Mouse (Mus musculus) Patski (cell line): ENCODE results near the gene Lrp3. TPM values are rescaled to one million over a fixed set of nuclear protein-coding genes. Genes with fewer than 3 reads are reported as not detected.
"Not testable (repeated sequence)": the region's sequence is repeated elsewhere in the genome, so short reads cannot be mapped to it uniquely, and the experiment has no call there.

Experiments
- ATAC-seq: fragments of 100-300 bp; one replicate; pipeline ENCODE4 v1.8.0; 2021
- CTCF ChIA-PET: fragments of 350-600 bp; sonication (Branson Sonifier 250); formaldehyde crosslinking; loops from one replicate; lab custom pipeline; 2022; ENCODE audit warnings: inconsistent platforms; lab: Charles Lee
- POLR2A ChIA-PET: fragments of 350-600 bp; sonication (Branson Sonifier 250); formaldehyde crosslinking; loops from one replicate; lab custom pipeline; 2022; ENCODE audit warnings: antibody characterized with exemption, inconsistent platforms; lab: Charles Lee
- DNase-seq: peaks from one replicate; pipeline ENCODE4 v3.0.0-alpha.2; 2011; ENCODE audit warnings: low read depth, low spot score
- H3K27me3 ChIP-seq: fragments of 371-371 bp; one replicate; pipeline ENCODE4 v1.5.1; 2021
- CTCF ChIP-seq: fragments of 100-300 bp; IDR thresholded peaks from one replicate; pipeline ENCODE4 v1.5.1; 2021
- in situ Hi-C: fragments of 300-500 bp; cut with MboI; formaldehyde crosslinking; loops from 3 replicates; pipeline ENCODE4 v1.11.1; 2018; ENCODE audit warnings: low pct_unique_long_range_greater_than_20kb, mixed read lengths
- polyA plus RNA-seq: library from polyadenylated mRNA; unstranded; gene quantifications from one replicate; pipeline ENCODE4 v1.2.3, GENCODE M21; 2021

Lrp3 gene
- polyA plus RNA-seq = 5.1 TPM

DNA sequence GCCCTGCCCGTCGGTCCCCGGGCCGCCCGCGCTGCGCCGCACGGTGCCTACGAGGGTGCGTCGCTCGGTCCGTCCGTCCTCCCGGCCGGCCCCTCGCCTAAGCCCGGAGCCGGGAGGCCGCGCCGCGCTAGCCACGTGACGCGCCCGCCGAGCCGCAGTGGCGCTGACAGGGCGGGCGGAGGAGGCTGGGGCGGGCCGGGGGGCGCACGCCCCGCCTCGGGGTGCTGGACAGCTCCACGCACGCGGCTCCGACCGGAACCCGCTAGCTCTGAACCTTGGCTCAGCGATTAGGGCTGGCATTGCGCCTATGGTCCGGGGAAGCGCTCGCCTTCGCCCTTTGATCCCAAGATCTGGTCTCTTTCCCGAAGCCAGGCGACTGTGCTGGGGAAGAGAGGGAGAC is at the start of gene Lrp3:
Gene Lrp3, minus strand, starts transcription at position 274 of the 400 bp plus-strand sequence.
- in situ Hi-C loops = no loop called here
- POLR2A ChIA-PET = no interaction called here
- TF ChIP-seq CTCF = no peak

DNA sequence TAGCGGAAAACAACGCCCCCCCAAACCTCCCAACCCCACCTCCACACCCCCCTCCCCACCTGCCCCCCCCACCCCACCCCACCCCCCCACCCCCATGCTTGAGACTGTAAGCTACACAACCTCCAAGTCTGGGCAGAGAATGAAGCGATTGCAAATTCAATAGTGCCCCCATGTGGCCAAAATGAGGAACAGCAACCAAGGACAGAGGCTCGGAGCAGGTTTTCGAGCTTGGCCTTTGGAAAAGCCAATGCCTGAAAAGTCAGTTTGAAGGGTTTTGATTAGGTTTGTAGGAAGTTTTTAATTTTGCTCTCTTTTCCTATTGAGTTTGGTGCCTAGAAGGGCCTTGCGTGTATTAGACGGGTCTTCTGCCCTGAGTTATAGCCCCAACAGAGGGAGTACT is 49.4 kb upstream of the Lrp3 start:
- no peak for DNase-seq
- ATAC-seq = no peak
- ChIA-PET POLR2A (no interaction called here), CTCF (interaction anchor here (0.9 to 1.4 kb wide), 3 partner anchors 9 to 94 kb away, joined by 3 to 7 read pairs (median 3); no protein-coding TSS in a partner anchor)
- H3K27me3 ChIP-seq = peaks cover 14% of the 10 kb centered on the region
- TF ChIP-seq CTCF = peak; percentile 80
- in situ Hi-C loops = loop anchor here (10.0 kb wide), 1 partner anchor 240 kb away; no protein-coding TSS in a partner anchor

More for the DNA sequence above, at the start of gene Lrp3:
- ATAC-seq (peak; percentile 47), DNase-seq (no peak)
- CTCF ChIA-PET = no interaction called here
- peaks cover 30% of the 10 kb centered on the region for H3K27me3 ChIP-seq

DNA sequence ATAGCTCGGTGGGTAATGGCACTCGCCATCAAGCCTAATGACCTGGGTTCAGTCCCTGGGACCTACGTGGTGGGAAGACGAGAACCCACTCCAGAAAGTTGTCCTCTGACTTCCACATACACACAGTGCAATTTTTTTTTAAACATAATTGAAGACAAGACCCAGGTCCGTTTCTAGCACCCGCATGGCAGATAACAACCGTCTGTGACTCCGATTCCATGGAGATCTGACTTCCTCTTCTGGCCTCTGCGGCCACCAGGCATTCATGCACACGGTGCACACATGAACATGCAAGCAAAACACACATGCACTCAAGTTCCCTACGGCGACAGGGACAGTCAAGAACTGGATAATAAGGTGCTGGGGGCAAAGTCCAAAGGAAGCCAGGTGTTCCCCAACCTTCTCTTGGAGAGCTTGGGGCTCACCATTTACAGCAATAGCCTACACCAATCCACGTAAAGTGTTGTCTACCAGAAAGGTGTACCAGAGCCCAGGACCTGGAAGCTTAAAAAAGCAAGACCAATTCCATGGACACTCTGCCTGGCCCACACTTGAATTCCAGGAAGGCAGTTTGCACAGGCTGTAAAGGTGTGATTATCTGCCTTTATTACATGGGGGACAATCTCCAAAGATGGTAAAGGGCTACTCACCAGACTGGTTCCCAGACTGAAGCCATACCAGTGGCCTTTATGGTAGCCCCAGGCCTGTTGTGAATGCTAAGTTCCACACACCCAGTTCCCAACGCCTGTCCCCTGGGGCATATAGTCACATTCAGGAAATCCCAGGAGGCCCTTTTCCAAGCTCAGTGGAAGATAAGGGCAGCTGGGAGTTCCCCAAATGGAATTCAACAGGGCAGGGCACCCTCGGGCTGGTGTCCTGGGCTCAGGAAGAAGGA is 48.5 kb upstream of the Lrp3 start:
- ChIA-PET POLR2A (no interaction called here), CTCF (interaction anchor here (0.7 to 1.4 kb wide), 5 partner anchors 10 to 93 kb away, joined by 3 to 7 read pairs (median 3); no protein-coding TSS in a partner anchor)
- in situ Hi-C loops = loop anchor here (10.0 kb wide), 1 partner anchor 239 kb away; no protein-coding TSS in a partner anchor
- TF ChIP-seq CTCF = no peak
- no peak for ATAC-seq
- peaks cover 14% of the 10 kb centered on the region for H3K27me3 ChIP-seq
- DNase-seq = no peak

DNA sequence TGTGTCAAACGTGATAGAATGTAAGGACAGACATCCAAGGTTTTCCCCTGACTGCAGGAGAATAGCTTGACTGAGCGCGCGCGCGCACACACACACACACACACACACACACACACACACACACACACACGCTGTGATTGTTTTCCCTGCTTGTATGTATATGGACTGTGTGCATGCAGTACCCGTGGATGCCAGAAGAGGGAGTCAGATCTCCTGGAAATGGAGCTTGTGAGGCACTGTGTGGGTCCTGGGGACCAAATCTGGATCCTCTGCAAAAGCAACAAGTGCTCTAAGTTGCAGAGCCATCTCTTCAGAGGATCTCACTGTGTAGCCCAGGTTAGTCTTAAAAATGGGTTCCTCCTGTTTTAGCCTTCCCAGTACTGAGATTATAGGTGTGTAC is 44.1 kb upstream of the Lrp3 start:
- H3K27me3 ChIP-seq = peaks cover 14% of the 10 kb centered on the region
- in situ Hi-C loops = loop anchor here (5.0 kb wide), 1 partner anchor 82 kb away; no protein-coding TSS in a partner anchor
- no peak for ATAC-seq
- DNase-seq = no peak
- ChIA-PET POLR2A (interaction anchor here (0.6 to 0.7 kb wide), 2 partner anchors 34 to 303 kb away, joined by 3 read pairs; no protein-coding TSS in a partner anchor), CTCF (interaction anchor here (1.0 kb wide), 1 partner anchor 10 kb away, joined by 3 read pairs; no protein-coding TSS in a partner anchor)
- peak; percentile 47 for TF ChIP-seq CTCF

DNA sequence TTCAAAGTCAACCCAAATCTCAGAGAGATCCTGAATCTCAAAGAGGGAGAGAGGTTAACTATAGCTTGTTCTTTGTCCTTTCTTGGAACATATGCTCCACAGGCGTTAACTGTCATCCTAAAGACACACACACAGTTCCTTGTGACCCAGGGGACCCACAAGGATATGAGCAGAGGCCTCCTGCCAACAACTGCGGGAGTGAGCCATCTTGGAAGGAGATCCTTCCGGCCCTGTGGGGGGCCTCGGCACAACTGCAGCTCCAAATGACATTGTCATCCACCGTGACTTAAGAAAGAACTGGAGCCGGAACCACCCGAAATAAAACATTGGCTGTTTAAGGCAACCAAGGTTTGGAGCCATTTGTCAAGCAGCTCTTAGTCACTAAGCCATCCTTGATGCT is 43.0 kb upstream of the Lrp3 start:
- POLR2A ChIA-PET = interaction anchor here (0.7 kb wide), 1 partner anchor 18 kb away, joined by 3 read pairs; no protein-coding TSS in a partner anchor
- no peak for TF ChIP-seq CTCF
- CTCF ChIA-PET = no interaction called here
- no peak for DNase-seq
- no peak for ATAC-seq
- peaks cover 13% of the 10 kb centered on the region for H3K27me3 ChIP-seq
- in situ Hi-C loops = loop anchor here (5.0 kb wide), 1 partner anchor 81 kb away; no protein-coding TSS in a partner anchor

DNA sequence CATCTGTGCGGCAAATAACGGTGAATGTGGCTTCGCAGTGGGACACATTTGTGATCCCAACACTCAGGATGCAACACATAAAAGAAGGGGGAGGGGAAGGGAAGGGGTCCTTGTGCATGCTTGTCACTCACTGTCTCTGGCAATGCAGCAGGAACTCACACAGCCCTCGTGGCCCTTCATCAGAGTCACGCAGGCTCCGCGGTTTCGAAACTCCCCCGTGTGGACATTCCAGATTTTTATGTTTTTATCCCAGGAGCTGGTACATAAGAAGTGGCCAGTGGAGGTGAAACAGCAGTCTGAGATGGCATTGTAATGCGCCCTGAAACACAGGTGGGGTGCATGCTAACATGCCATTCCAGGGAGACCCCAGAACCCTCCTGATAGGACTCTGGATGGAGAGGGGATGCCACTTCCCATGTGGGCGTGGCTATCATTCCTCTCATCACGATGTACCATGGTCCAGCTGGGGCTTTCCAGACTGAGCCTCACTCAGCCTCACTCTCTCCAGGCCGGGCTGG is 36.8 kb upstream of the Lrp3 start:
- in situ Hi-C loops = no loop called here
- H3K27me3 ChIP-seq = peaks cover 3% of the 10 kb centered on the region
- DNase-seq (no peak), ATAC-seq (peak; percentile 67)
- CTCF ChIA-PET = interaction anchor here (1.2 kb wide), 1 partner anchor 468 kb away, joined by 3 read pairs; no protein-coding TSS in a partner anchor
- POLR2A ChIA-PET = interaction anchor here (0.7 kb wide), 1 partner anchor 34 kb away, joined by 3 read pairs; no protein-coding TSS in a partner anchor
- TF ChIP-seq CTCF = peak; percentile 65

DNA sequence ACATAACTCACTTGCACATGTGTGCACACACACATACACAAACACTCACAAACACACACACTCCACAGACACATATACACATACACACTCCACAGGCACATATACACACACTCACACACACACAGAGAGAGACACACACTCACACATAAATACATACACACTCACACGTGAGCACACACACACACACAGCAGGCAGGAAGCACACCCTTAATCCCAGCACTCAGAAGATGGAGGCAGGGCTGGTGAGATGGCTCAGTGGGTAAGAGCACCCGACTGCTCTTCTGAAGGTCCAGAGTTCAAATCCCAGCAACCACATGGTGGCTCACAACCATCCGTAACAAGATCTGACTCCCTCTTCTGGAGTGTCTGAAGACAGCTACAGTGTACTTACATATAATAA is 22.6 kb upstream of the Lrp3 start:
- ATAC-seq, CTCF ChIA-PET, DNase-seq, in situ Hi-C loops: not testable (repeated sequence)
- POLR2A ChIA-PET = interaction anchor here (0.7 kb wide), 1 partner anchor 158 kb away, joined by 4 read pairs; no protein-coding TSS in a partner anchor
- peaks cover 11% of the 10 kb centered on the region for H3K27me3 ChIP-seq

DNA sequence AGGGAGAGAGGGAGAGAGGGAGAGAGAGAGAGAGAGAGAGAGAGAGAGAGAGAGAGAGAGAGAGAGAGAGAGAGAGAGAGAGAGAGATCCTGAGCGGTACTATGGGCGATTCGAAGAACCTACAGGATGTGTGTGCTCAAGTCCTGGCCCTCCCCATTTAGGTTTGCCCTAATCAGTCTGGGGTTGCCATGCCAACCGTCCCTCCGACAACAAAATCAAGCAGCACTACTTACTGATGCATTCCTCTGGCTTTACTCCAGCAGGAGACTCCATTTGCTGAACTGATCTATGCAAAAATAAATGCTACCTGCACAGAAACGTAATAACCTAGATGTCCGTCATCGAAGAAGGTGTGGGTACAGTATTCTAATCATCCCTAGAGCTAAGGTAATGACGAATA is 20.0 kb upstream of the Lrp3 start:
- ChIA-PET CTCF (no interaction called here), POLR2A (interaction anchor here (0.5 kb wide), 1 partner anchor 374 kb away, joined by 3 read pairs; no protein-coding TSS in a partner anchor)
- TF ChIP-seq CTCF = no peak
- in situ Hi-C loops = no loop called here
- ATAC-seq = no peak
- no peaks in the 10 kb centered on the region for H3K27me3 ChIP-seq
- DNase-seq = peak; percentile 15

DNA sequence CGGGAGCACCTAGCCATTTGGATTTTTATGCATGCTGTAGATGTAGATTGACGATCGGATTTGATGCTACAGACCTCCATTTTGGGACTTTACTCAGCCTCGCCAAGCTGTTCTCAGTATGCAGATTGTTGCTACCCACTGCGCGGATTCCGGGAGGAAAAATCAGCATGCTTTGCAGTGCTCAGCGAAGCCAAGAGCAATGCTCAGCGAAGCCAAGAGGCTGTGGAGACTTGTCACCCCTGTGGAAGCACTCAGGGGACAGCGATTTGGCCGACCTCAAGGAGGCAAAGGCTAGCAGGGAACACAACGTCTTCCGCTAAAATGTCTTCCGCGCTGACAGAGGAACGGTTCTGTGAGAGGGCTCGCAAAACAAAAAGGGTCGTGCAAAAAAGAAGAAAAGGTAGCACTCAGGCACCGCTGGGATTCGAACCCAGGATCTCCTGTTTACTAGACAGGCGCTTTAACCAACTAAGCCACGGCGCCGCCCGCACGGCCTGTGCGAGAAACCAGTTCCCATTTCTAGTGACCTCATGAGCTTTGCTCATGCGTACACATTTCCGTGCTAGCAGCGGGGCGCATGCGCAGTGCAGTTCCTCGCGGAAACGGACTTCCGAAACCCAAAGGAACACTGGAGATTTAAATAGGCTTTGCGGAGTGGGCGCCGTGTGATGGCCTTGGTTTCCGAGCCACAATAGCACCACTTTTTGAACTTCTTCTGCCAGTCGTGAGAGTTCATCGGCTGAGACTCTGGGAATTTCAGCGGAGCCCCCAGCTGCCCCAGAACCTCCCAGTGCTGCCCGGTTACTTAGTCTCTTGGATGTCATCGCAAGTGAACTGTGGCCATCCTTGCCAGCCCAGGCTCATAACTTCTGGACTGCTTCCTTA is 19.3 kb upstream of the Lrp3 start:
- DNase-seq (peak; percentile 91), ATAC-seq (peak; percentile 86)
- CTCF ChIA-PET = no interaction called here
- POLR2A ChIA-PET = no interaction called here
- no peaks in the 10 kb centered on the region for H3K27me3 ChIP-seq
- in situ Hi-C loops = no loop called here
- TF ChIP-seq CTCF = no peak

DNA sequence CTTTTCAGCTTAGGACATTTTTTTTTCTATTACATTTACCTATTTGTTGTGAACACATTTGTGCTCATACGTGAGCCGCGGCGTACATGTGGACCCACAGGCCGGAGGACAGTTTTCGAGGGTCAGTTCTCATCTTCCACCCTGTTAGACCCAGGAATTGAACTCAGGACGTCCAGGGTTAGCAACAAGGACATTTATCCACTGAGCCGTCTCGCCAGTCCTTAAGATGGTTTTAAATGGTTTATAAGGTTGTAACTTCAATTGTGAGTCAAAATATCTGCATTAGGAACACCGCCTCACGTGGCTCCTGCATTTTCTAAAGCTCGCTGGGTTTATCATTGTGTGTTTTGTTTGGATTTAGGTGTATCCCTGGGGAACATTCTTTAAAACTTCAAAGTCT is 18.6 kb upstream of the Lrp3 start:
- no peak for TF ChIP-seq CTCF
- CTCF ChIA-PET = no interaction called here
- DNase-seq (no peak), ATAC-seq (no peak)
- in situ Hi-C loops = no loop called here
- POLR2A ChIA-PET = no interaction called here
- no peaks in the 10 kb centered on the region for H3K27me3 ChIP-seq
